Mouse (Mus musculus): ENCODE measurements around the gene Mrps34. TPM values are rescaled to one million over a fixed set of nuclear protein-coding genes. Genes with fewer than 3 reads are reported as not detected.

The Mrps34 gene
- total RNA-seq, 2 experiments from 2014 or later = 107 to 148 TPM

Other genes with a start within 250 kb of the Mrps34 start
- 10 to 100 TPM; 62.0 to 90.2 TPM for gene Slc9a3r2, start 244.8 kb upstream of the Mrps34 start, total RNA-seq (2021)
- gene Npw, start 236.7 kb upstream of the Mrps34 start, total RNA-seq (2021) = not detected
- 10 to 100 TPM; 50.0 to 55.7 TPM for gene Zfp598, start 225.4 kb upstream of the Mrps34 start, total RNA-seq (2021)
- 1 to 10 TPM; 2.2 to 3.3 TPM for gene Syngr3, start 205.2 kb upstream of the Mrps34 start, total RNA-seq (2021)
- 10 to 100 TPM; 31.9 to 33.9 TPM for gene Gfer, start 199.0 kb upstream of the Mrps34 start, total RNA-seq (2021)
- 1 to 10 TPM; 2.8 to 3.9 TPM for gene Noxo1, start 198.9 kb upstream of the Mrps34 start, total RNA-seq (2021)
- gene Tbl3, start 187.5 kb upstream of the Mrps34 start, total RNA-seq (2021) = 10 to 100 TPM; 30.2 to 32.4 TPM
- gene Rnf151, start 177.1 kb upstream of the Mrps34 start, total RNA-seq (2021) = not detected
- 100 to 1,000 TPM; 653 to 681 TPM for gene Rps2, start 177.0 kb upstream of the Mrps34 start, total RNA-seq (2021)
- gene Ndufb10, start 170.6 kb upstream of the Mrps34 start, total RNA-seq (2021) = 100 to 1,000 TPM; 239 to 321 TPM
- 1 to 10 TPM in 1 of 2 experiments, not detected in 1; 1.2 TPM for gene Rpl3l, start 167.3 kb upstream of the Mrps34 start, total RNA-seq (2021)
- gene Msrb1, start 158.5 kb upstream of the Mrps34 start, total RNA-seq (2021) = 10 to 100 TPM; 83.9 to 94.4 TPM
- gene Hs3st6, start 142.1 kb upstream of the Mrps34 start, total RNA-seq (2021) = 1 to 10 TPM; 2.2 to 2.3 TPM
- gene Meiob, start 90.8 kb upstream of the Mrps34 start, total RNA-seq (2021) = under 1 TPM; 0.50 to 0.80 TPM
- 10 to 100 TPM; 88.4 to 99.0 TPM for gene Hagh, start 55.0 kb upstream of the Mrps34 start, total RNA-seq (2021)
- 10 to 100 TPM; 27.6 to 28.2 TPM for gene Fahd1, start 44.8 kb upstream of the Mrps34 start, total RNA-seq (2021)
- 1 to 10 TPM; 2.0 to 2.7 TPM for gene Igfals, start 29.1 kb upstream of the Mrps34 start, total RNA-seq (2021)
- gene Nubp2, start 8.8 kb upstream of the Mrps34 start, total RNA-seq (2021) = 10 to 100 TPM; 48.5 to 54.1 TPM
- 10 to 100 TPM; 33.0 to 33.9 TPM for gene Spsb3, start 8.5 kb upstream of the Mrps34 start, total RNA-seq (2021)
- gene Eme2, start within 50 bp of the Mrps34 start, total RNA-seq (2021) = 10 to 100 TPM; 40.6 to 46.1 TPM
- 100 to 1,000 TPM in 1 of 2 experiments, 10 to 100 TPM in 1; 50.8 to 100 TPM for gene Nme3, start 1.4 kb downstream of the Mrps34 start, total RNA-seq (2021)
- 100 to 1,000 TPM; 125 to 137 TPM for gene Mapk8ip3, start 41.9 kb downstream of the Mrps34 start, total RNA-seq (2021)
- gene Jpt2, start 65.6 kb downstream of the Mrps34 start, total RNA-seq (2021) = 10 to 100 TPM; 19.2 to 26.3 TPM
- 10 to 100 TPM; 20.4 to 24.0 TPM for gene Cramp1l, start 120.7 kb downstream of the Mrps34 start, total RNA-seq (2021)
- gene Ift140, start 121.0 kb downstream of the Mrps34 start, total RNA-seq (2021) = 10 to 100 TPM; 20.3 to 29.9 TPM
- gene Tmem204, start 188.5 kb downstream of the Mrps34 start, total RNA-seq (2021) = 10 to 100 TPM; 43.2 to 45.6 TPM
- gene Telo2, start 220.9 kb downstream of the Mrps34 start, total RNA-seq (2021) = 10 to 100 TPM; 18.4 to 21.9 TPM
- not detected for gene Ptx4, start 225.6 kb downstream of the Mrps34 start, total RNA-seq (2021)
- gene Clcn7, start 238.3 kb downstream of the Mrps34 start, total RNA-seq (2021) = 10 to 100 TPM; 42.0 to 43.7 TPM

All from adrenal gland, adult 18-20 months (tissue).